Mouse (Mus musculus): ENCODE data around the gene Sall4.

DNA sequence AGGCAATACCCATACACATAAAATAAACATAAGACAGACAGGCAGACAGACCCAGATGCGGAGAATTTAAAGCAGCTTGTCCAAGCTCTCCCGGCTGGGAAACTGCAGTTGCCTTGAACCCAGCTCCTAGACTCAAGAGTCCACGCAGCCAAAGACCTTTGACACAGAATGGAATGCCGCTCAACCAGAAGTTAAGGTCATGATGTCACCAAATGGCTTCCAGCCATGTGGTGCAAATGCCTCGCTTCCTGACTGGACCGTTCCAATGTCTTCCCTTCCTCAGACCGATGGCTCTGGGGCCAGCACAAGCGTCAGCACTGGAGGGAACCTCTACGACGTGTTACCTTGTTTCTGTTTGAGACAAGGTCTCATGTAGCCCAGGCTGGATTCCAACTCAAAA is 29.9 kb downstream of the Sall4 start:
- TF ChIP-seq ZC3H11A (IDR thresholded peaks at IDR 0.05; ENCODE audit: borderline replicate concordance, low read depth, low read length) (no peak), ZNF384 (IDR thresholded peaks at IDR 0.05; ENCODE audit: low read depth, low read length) (no peak), MAFK (IDR thresholded peaks at IDR 0.05; ENCODE audit: insufficient read depth, low read depth, low read length) (no peak)
